Mouse (Mus musculus) embryo, embryonic 9.5 days (tissue): ENCODE data around the gene Mrgpre.

ENCODE experiments used
- DNase-seq: peaks from one replicate; pipeline ENCODE4 v3.0.0-alpha.2; 2017; ENCODE audit errors: extremely low spot score

The Mrgpre gene

DNA sequence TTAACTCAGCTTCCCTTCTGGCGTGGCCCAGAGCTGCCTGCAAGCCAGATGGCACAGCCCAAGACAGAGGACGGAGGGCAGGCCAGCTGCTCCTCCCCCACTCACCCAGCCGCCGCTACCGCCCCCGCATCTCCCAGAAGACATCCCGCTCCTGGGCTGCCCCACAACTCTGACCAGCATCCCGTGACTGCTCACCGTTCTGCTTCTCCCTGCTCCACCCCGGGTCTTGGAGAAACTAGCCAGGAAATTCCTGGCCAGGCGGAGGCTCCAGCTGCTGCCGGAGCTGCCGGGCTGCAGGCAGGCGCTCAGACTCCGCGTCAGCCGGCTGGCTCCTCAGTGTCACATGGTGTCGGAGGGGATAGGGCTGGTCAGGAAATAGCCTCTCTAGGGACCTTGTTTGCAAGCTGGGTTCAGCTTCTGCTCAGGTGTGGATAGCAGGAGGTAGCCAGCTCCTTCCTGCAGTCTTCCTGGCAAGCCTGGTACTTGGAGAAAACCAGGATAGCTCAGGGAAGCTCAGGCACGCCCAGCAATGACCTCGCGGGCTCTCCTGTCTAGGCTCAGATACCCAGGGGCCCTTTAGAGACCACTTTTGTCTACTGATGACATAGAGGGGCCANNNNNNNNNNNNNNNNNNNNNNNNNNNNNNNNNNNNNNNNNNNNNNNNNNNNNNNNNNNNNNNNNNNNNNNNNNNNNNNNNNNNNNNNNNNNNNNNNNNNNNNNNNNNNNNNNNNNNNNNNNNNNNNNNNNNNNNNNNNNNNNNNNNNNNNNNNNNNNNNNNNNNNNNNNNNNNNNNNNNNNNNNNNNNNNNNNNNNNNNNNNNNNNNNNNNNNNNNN lies at the start of gene Mrgpre:
Gene Mrgpre, minus strand, starts transcription at position 505 of the 834 bp plus-strand sequence.
- DNase-seq: peak; percentile 71

DNA sequence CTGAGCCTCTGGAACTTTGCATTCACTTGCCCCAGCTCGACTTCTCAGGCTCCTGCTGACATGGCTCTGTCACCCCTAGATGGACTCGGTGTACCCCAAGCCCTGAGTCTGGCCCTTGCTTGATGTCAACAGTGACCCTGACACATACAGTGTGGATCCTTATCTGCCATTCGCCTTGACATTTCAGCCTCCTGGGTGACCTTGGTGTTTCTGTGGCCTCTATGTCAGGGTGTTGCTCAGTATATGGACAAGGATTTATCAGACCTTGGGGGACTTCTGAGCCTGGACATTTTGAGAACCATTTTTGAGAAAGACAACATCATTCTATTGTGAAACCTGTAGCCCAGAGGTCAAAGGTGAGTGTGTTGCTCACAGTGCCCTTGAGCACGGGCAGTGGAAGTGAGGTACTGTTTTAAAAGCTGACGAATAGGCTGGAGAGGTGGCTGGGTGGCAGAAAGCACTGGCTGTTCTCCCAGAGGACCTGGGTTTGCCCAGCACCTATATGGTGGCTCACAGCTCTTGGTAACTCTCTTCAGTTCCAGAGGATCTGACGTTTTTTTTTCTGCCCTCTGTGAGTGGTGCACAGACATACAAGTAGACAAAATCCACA lies 49.4 kb upstream of the Mrgpre start:
- no peak for DNase-seq

DNA sequence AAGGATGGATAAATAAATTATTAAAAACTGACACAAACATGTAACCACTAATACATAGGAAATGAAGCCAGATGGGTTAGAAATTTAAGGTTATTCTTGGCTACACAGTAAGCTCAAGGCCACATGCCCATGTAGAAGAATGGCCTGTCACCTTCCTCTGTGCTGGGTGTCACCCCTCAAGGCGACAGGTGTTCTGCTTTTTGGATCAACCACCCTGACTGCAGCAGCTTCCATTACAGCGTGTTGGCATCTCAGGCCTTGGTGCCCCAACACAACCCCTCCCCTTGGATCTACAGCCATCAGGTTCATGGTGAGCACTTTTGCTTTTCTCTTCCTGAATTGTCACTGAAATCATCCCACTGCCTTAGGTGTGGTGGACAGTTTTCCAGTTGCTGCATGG lies 48.3 kb upstream of the Mrgpre start:
- DNase-seq: no peak

DNA sequence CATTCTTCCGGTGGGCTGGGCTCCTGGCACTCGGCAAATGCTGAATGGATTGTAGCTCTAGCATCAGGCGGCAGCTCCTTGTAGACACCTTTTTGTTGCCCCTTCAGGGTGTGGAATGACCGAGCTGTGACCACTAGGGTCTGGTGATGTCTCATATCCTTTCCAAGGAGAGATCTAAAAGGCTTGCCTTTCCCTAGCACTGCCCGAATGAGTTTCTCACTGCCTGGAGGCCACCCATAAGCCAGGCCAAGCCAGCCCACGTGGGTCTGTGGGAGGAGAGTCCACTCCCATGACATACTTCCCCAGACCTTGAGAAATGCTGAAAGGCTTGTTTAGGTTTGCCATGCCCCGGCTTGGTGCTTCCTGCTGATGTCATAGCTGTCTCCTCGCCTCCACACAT lies 47.9 kb upstream of the Mrgpre start:
- DNase-seq: no peak

- no peak for DNase-seq
These were observed 46.1 kb upstream of the Mrgpre start for GRCm38 (mm10) chr7:143830399-143830798.

- peak; percentile 95 for DNase-seq
These were observed 45.4 kb upstream of the Mrgpre start for GRCm38 (mm10) chr7:143829504-143830331.

GRCm38 (mm10) chr7:143826985-143827384 lies 42.7 kb upstream of the Mrgpre start:
- no peak for DNase-seq

DNA sequence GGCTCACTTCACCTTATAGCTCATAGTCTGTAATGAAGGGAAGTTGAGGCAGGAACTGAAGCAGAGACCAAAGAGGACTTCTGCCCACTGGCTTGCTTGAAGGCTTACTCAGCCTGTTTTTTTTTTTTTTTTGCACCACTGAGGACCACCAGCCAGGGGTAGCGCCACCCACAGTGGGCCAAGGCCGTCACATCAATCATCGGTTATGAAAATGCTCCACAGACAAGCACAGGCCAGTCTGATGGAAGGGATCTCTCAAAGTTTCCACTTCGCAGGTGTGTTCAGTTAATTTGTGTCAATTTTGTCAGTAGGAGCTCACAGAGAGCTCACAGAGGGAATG lies 38.9 kb upstream of the Mrgpre start:
- no peak for DNase-seq

DNA sequence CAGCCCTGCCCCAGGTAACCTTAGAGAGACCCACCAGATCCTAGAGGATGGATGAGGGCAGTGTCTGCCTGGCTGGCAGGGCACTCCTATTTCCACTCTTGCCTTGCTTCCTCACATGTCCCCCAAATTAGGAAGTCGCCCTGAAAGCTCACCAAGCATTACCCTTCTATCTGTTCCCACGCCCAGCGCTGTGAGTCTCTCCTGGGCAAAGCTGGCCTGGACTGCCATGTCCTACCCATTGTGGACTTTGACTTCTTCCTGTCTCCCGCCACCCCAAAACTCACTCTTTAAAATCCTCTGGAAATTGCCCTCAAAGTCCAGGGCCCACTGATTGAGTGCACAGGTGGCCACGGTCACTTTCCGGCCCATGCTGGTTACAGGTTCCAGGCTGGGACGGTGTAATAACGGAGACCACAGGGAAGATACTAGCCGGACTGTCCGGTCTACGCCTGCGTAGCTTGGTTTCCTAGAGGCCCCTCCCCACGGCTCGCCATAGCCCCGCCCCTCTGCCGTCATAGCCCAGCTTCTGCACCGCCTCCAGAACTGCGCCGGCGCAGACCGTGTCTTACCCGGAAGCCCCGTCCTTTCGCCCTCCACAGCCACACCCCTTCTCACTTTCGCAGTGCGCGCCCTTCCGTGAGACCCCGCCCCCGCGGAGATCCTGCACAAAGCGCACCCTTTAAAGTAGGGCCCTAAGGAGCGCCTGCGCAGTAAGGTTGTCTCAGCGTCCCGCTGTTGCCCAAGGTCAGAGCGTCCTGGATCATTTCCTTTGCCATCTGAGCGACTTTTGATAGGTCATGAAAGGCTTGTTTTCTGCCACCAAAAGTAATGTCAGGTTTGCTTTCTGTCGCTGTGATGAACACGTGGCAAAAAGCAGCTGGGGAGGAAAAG lies 38.3 kb upstream of the Mrgpre start, which contains the start of the genes Nadsyn1 and Dhcr7:
Gene Nadsyn1, minus strand, starts transcription at position 475 of the 891 bp plus-strand sequence.
Gene Dhcr7, plus strand, starts transcription at position 771 of the 891 bp plus-strand sequence.
- DNase-seq: peak; percentile 98

DNA sequence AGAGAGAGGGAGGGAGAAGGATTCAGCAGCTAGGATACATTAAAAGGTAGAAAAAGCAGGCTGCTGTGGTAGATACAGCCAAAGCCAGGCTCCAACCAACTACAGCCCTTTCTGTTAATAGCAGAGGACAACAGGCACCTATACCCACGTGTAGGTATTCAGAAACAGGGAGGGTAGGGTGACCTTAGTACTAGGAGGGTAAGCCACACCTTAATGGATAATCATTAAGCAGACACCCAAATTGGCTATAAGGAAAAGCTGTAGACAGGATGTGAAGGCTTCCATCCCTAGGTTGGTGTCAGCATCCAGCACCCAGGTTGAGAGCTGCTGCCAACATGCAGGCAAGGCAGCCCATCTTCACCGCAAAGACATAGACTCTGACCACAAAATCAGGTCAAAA lies 36.9 kb upstream of the Mrgpre start:
- DNase-seq: no peak

DNA sequence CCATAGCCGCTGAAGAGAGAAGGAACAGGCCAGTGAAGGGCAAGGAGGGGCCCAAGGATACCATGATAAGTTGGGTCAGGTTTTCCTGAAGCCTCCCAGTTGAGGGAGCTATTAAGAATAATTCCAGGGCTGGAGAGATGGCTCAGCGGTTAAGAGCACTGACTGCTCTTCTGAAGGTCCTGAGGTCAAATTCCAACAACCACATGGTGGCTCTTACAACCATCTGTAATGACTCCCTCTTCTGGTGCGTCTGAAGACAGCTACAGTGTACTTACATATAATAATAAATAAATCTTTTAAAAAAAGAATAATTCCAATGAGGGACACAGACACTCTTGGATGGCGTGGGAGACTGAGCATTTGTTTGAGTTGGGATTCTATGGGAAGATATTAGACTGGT lies 34.9 kb upstream of the Mrgpre start:
- DNase-seq: no peak

- peak; percentile 6 for DNase-seq
These were observed 24.6 kb upstream of the Mrgpre start for GRCm38 (mm10) chr7:143808909-143809308.

- DNase-seq: no peak
These were observed 20.9 kb upstream of the Mrgpre start for GRCm38 (mm10) chr7:143805199-143805624.

- no peak for DNase-seq
These were observed 17.1 kb upstream of the Mrgpre start for GRCm38 (mm10) chr7:143801195-143802065.

GRCm38 (mm10) chr7:143800770-143801169 lies 16.5 kb upstream of the Mrgpre start:
- no peak for DNase-seq

DNA sequence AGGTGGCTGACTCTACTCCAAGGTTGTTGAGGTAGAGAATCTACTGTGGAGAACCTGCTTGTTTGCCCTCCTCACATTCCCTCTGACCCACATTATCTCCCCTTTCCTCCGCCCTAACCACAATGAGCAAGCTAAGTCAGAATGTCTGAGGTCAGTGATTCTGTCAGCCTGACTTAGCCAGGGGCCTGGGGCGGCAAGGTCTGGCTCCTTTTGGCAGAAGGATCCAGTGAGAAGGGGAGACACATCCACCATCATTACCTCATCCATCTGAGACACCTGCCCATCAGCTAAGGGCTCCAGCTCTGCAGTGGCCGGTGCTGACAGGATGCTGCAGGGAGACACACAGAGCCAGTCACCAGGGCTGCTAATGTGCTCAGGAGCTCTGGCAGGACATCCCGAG lies 14.5 kb upstream of the Mrgpre start:
- no peak for DNase-seq

DNA sequence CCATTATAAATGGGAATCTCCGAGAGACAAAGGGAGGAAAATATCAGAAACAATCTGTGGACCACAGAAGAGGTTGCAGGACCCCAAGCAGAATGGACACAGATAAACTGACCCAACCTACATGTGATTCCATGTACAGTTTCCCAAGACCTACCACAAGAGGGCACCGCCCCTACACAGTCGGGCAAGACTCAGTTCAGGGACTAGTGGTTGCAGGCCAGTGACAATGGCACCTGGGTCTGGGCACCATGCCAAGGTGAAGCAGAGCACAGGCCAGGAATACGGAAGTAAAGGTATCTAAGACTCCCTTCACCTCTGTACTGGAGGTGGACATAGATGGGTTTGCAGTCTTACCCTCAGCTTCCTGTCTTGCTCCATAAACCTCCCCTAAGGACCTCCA lies 8.8 kb upstream of the Mrgpre start:
- DNase-seq: peak; percentile 6

- no peak for DNase-seq
These were observed 8.2 kb upstream of the Mrgpre start for GRCm38 (mm10) chr7:143792336-143792985.

DNA sequence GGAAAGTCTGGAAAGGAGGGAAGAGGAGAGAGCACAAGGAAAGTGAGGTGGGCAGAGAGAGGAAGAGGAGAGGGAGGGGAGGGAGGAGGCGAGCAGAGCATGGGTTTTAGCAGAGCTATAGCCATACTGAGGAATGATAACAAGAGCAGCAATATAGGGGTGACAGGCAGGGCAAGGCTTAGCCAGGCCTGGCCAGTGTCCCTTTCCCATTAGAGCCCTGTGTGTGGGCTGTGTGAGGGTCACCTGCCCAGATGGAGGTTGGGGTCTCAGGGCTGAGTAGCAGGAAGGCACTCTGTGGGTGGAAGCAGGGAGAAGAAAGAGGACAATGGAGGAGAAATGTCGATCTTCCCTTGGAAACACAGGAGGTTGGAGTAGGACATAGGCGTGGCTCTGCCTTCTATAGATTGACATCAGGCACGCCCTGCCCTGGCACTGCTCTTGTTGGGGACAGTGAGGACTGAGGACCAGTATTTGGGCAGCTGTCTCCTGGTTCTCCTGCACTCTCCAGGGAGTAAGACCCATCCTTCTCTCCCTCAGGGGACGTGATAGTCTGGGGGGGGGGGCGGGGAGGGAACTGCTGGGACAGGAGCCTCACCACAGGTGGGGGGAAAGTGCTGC lies 813 bp downstream of the Mrgpre start:
- no peak for DNase-seq
